Mouse (Mus musculus) cerebellum, postnatal 10 days (tissue): ENCODE data around the gene Gm11487.
"Not testable (repeated sequence)": the region's sequence is repeated elsewhere in the genome, so short reads cannot be mapped to it uniquely, and the experiment has no call there.

ENCODE experiments used
- DNase-seq, 2 experiments: peaks; one replicate each; pipeline ENCODE4 v3.0.0; 2021; ENCODE audit warnings: mixed read lengths in 2 of 2

Gm11487 gene

GRCm38 (mm10) chr4:73404972-73405371, at the start of gene Gm11487:
Gene Gm11487 (minus strand): TSS chr4:73405072.
- DNase-seq = not testable (repeated sequence)

- peak; percentile 54 to 59 for DNase-seq
These were observed 39.8 kb upstream of the Gm11487 start for GRCm38 (mm10) chr4:73444715-73445114.

- DNase-seq = no peak
These were observed 37.7 kb upstream of the Gm11487 start for GRCm38 (mm10) chr4:73442568-73442967.

GRCm38 (mm10) chr4:73425903-73426302, 21.0 kb upstream of the Gm11487 start:
- no peak for DNase-seq

- no peak for DNase-seq
These were observed 18.2 kb upstream of the Gm11487 start for GRCm38 (mm10) chr4:73423049-73423448.

GRCm38 (mm10) chr4:73366534-73366933, 38.3 kb downstream of the Gm11487 start:
- DNase-seq = no peak
